Mouse (Mus musculus): ENCODE measurements at regions not wholly inside any gene's neighbourhood (a gene's known extent, or its start where the extent isn't known, plus 50 kb on each side); places are given as distances from the start of the nearest gene placed in this dataset.
A peak's percentile ranks its signal among the peaks of the same experiment; 100 is the strongest.

DNA sequence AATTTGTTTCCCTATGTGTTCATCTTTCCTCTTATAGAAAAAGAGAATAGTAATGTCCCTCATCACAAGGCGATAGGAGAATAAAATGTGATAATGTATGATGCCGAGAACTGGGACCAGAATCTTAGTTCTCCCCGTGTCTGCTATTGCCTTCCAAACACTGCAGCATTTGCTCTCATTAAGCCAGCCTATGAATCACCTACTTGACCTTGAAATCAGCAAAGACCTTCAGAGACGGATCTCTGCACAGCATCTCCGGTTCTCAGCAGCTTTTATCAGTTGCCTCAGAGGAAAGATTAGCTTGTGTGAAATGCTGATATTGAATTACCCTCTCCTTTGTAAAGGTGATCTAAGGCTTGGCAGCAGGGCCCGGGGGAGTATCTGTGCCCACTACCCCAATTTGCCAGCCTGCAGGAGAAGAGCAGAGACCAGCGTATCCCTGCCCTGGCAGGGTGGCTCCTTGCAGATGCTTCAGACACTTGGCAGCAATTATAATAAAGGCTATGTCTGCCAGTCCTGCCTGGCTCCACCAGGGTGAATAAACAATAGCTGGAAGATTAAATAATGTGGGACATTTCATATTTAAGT is 104.0 kb upstream of the Fer start:
- ATAC-seq: peak; percentile 63

DNA sequence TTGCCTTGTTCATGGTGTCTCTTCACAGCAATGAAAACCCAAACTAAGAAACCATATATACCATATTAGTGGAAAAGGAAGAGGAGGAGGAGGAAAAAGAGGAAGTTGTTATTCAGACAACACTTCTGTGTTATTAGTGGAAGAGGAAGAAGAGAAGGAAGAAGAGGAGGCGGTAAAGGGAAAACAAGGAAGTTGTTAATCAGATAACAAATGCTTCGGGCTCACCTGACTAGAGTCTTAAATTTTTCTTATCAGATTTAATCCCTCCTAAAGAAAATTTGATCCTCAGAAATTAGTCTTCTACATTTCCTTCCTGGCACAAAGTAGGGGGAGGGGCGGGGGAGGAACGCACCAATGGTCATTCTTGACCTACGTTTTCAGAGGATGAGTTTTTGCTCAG is 101.8 kb upstream of the Fer start:
- Histone ChIP-seq H3K9me3 (ENCODE audit: control insufficient read depth, low read length) (no peaks in the 10 kb centered on the region), H3K4me2 (ENCODE audit: low read length) (no peak overlapping the region), H3K4me3 (ENCODE audit: low read length) (no peak overlapping the region), H3K4me1 (ENCODE audit: control insufficient read depth, insufficient read depth, low read depth, low read length) (peaks cover 4% of the 10 kb centered on the region; the same call in 1 of the 2 replicates), H3K27ac (ENCODE audit: low read depth, low read length) (no peak overlapping the region), H3K9ac (ENCODE audit: low read depth, low read length) (no peak overlapping the region), H3K27me3 (replicated peaks; ENCODE audit: control insufficient read depth, insufficient read depth, low read length) (no peaks in the 10 kb centered on the region), H3K36me3 (ENCODE audit: control insufficient read depth, insufficient read depth, low read length) (no peaks in the 10 kb centered on the region)
- 95% methylated on average over 5 of the region's 5 CpGs for WGBS
- no peak for ATAC-seq

More for the DNA sequence above, 104.0 kb upstream of the Fer start:
- Histone ChIP-seq H3K36me3 (ENCODE audit: control insufficient read depth, insufficient read depth, low read length) (no peaks in the 10 kb centered on the region), H3K4me3 (ENCODE audit: low read length) (no peak overlapping the region), H3K9ac (ENCODE audit: low read depth, low read length) (no peak overlapping the region), H3K9me3 (ENCODE audit: control insufficient read depth, low read length) (no peaks in the 10 kb centered on the region), H3K27ac (ENCODE audit: low read depth, low read length) (no peak overlapping the region; the same call in 1 of the 2 replicates), H3K27me3 (replicated peaks; ENCODE audit: control insufficient read depth, insufficient read depth, low read length) (no peaks in the 10 kb centered on the region), H3K4me1 (ENCODE audit: control insufficient read depth, insufficient read depth, low read depth, low read length) (peaks cover 4% of the 10 kb centered on the region; the same call in 1 of the 2 replicates), H3K4me2 (ENCODE audit: low read length) (no peak overlapping the region)
- 53% methylated on average over 7 of the region's 7 CpGs for WGBS

- WGBS: 85% methylated on average over 6 of the region's 6 CpGs
- no peak for ATAC-seq
- Histone ChIP-seq H3K36me3 (ENCODE audit: control insufficient read depth, insufficient read depth, low read length) (no peaks in the 10 kb centered on the region), H3K4me2 (ENCODE audit: low read length) (no peak overlapping the region), H3K9ac (ENCODE audit: low read depth, low read length) (no peak overlapping the region), H3K27me3 (replicated peaks; ENCODE audit: control insufficient read depth, insufficient read depth, low read length) (no peaks in the 10 kb centered on the region), H3K4me1 (ENCODE audit: control insufficient read depth, insufficient read depth, low read depth, low read length) (no peaks in the 10 kb centered on the region), H3K27ac (ENCODE audit: low read depth, low read length) (no peak overlapping the region), H3K9me3 (ENCODE audit: control insufficient read depth, low read length) (no peaks in the 10 kb centered on the region), H3K4me3 (ENCODE audit: low read length) (no peak overlapping the region)
These were observed 91.8 kb upstream of the Fer start for GRCm38 (mm10) chr17:63771111-63771510.

GRCm38 (mm10) chr17:63784381-63785116 is 78.3 kb upstream of the Fer start:
- Histone ChIP-seq H3K4me1 (ENCODE audit: control insufficient read depth, insufficient read depth, low read depth, low read length) (no peaks in the 10 kb centered on the region), H3K4me3 (ENCODE audit: low read length) (no peak overlapping the region), H3K4me2 (ENCODE audit: low read length) (no peak overlapping the region), H3K9me3 (ENCODE audit: control insufficient read depth, low read length) (no peaks in the 10 kb centered on the region), H3K9ac (ENCODE audit: low read depth, low read length) (no peak overlapping the region), H3K27me3 (replicated peaks; ENCODE audit: control insufficient read depth, insufficient read depth, low read length) (no peaks in the 10 kb centered on the region), H3K36me3 (ENCODE audit: control insufficient read depth, insufficient read depth, low read length) (no peaks in the 10 kb centered on the region), H3K27ac (ENCODE audit: low read depth, low read length) (no peak overlapping the region)
- ATAC-seq: peak; percentile 56
- 51% methylated on average over 19 of the region's 19 CpGs for WGBS

GRCm38 (mm10) chr17:63786444-63786843 is 76.4 kb upstream of the Fer start:
- WGBS: 83% methylated on average over 11 of the region's 11 CpGs
- H3K4me2 ChIP-seq (ENCODE audit: low read length): no peak overlapping the region
- H3K27me3 ChIP-seq (replicated peaks; ENCODE audit: control insufficient read depth, insufficient read depth, low read length): no peaks in the 10 kb centered on the region
- H3K36me3 ChIP-seq (ENCODE audit: control insufficient read depth, insufficient read depth, low read length): no peaks in the 10 kb centered on the region
- H3K4me1 ChIP-seq (ENCODE audit: control insufficient read depth, insufficient read depth, low read depth, low read length): no peaks in the 10 kb centered on the region
- no peak for ATAC-seq
- H3K27ac ChIP-seq (ENCODE audit: low read depth, low read length): no peak overlapping the region
- no peaks in the 10 kb centered on the region for H3K9me3 ChIP-seq (ENCODE audit: control insufficient read depth, low read length)
- H3K9ac ChIP-seq (ENCODE audit: low read depth, low read length): no peak overlapping the region
- no peak overlapping the region for H3K4me3 ChIP-seq (ENCODE audit: low read length)

GRCm38 (mm10) chr17:63794352-63794751 is 68.5 kb upstream of the Fer start:
- Histone ChIP-seq H3K27me3 (replicated peaks; ENCODE audit: control insufficient read depth, insufficient read depth, low read length) (no peaks in the 10 kb centered on the region), H3K4me2 (ENCODE audit: low read length) (no peak overlapping the region), H3K36me3 (ENCODE audit: control insufficient read depth, insufficient read depth, low read length) (no peaks in the 10 kb centered on the region), H3K9ac (ENCODE audit: low read depth, low read length) (no peak overlapping the region), H3K4me1 (ENCODE audit: control insufficient read depth, insufficient read depth, low read depth, low read length) (no peaks in the 10 kb centered on the region), H3K27ac (ENCODE audit: low read depth, low read length) (no peak overlapping the region), H3K4me3 (ENCODE audit: low read length) (no peak overlapping the region), H3K9me3 (ENCODE audit: control insufficient read depth, low read length) (0 out of 2 replicates have a peak, but pooled peaks cover 2% of the 10 kb centered on the region)
- ATAC-seq: no peak
- 70% methylated on average over 6 of the region's 6 CpGs for WGBS

- Histone ChIP-seq H3K36me3 (ENCODE audit: control insufficient read depth, insufficient read depth, low read length) (no peaks in the 10 kb centered on the region), H3K27ac (ENCODE audit: low read depth, low read length) (no peak overlapping the region), H3K9me3 (ENCODE audit: control insufficient read depth, low read length) (0 out of 2 replicates have a peak, but pooled peaks cover 2% of the 10 kb centered on the region), H3K4me2 (ENCODE audit: low read length) (no peak overlapping the region), H3K9ac (ENCODE audit: low read depth, low read length) (no peak overlapping the region), H3K4me1 (ENCODE audit: control insufficient read depth, insufficient read depth, low read depth, low read length) (no peaks in the 10 kb centered on the region), H3K27me3 (replicated peaks; ENCODE audit: control insufficient read depth, insufficient read depth, low read length) (no peaks in the 10 kb centered on the region), H3K4me3 (ENCODE audit: low read length) (no peak overlapping the region)
- 90% methylated on average over 6 of the region's 6 CpGs for WGBS
- ATAC-seq: no peak
These were observed 64.5 kb upstream of the Fer start for GRCm38 (mm10) chr17:63798381-63798780.

GRCm38 (mm10) chr17:63798961-63799531 is 63.8 kb upstream of the Fer start:
- Histone ChIP-seq H3K9me3 (ENCODE audit: control insufficient read depth, low read length) (0 out of 2 replicates have a peak, but pooled peaks cover 2% of the 10 kb centered on the region), H3K4me3 (ENCODE audit: low read length) (no peak overlapping the region), H3K4me2 (ENCODE audit: low read length) (no peak overlapping the region), H3K9ac (ENCODE audit: low read depth, low read length) (no peak overlapping the region), H3K36me3 (ENCODE audit: control insufficient read depth, insufficient read depth, low read length) (no peaks in the 10 kb centered on the region), H3K27me3 (replicated peaks; ENCODE audit: control insufficient read depth, insufficient read depth, low read length) (no peaks in the 10 kb centered on the region), H3K4me1 (ENCODE audit: control insufficient read depth, insufficient read depth, low read depth, low read length) (no peaks in the 10 kb centered on the region), H3K27ac (ENCODE audit: low read depth, low read length) (no peak overlapping the region)
- ATAC-seq: no peak
- 81% methylated on average over 6 of the region's 6 CpGs for WGBS

GRCm38 (mm10) chr17:63801411-63801810 is 61.5 kb upstream of the Fer start:
- Histone ChIP-seq H3K27ac (ENCODE audit: low read depth, low read length) (no peak overlapping the region), H3K4me2 (ENCODE audit: low read length) (no peak overlapping the region), H3K27me3 (replicated peaks; ENCODE audit: control insufficient read depth, insufficient read depth, low read length) (no peaks in the 10 kb centered on the region), H3K4me1 (ENCODE audit: control insufficient read depth, insufficient read depth, low read depth, low read length) (no peaks in the 10 kb centered on the region), H3K9me3 (ENCODE audit: control insufficient read depth, low read length) (0 out of 2 replicates have a peak, but pooled peaks cover under 1% of the 10 kb centered on the region), H3K36me3 (ENCODE audit: control insufficient read depth, insufficient read depth, low read length) (no peaks in the 10 kb centered on the region), H3K9ac (ENCODE audit: low read depth, low read length) (no peak overlapping the region), H3K4me3 (ENCODE audit: low read length) (no peak overlapping the region)
- WGBS: 92% methylated on average over 9 of the region's 9 CpGs
- no peak for ATAC-seq
